Mouse (Mus musculus) megakaryocyte-erythroid progenitor cell, adult 5 weeks (primary cell): ENCODE results near the gene Efemp2. TPM values are rescaled to one million over a fixed set of nuclear protein-coding genes. Genes with fewer than 3 reads are reported as not detected.

Experiments used
- polyA plus RNA-seq: library from polyadenylated mRNA; stranded (reverse); fragments of >175 nt; gene quantifications from 2 replicates; pipeline ENCODE4 v1.2.3, GENCODE M21; 2012

Efemp2 gene
- polyA plus RNA-seq, result 0.29 and 0.65 TPM in 2 replicates

GRCm38 (mm10) chr19:5473720-5474119 is at the start of gene Efemp2:
Efemp2 (plus strand) TSS chr19:5473954.

GRCm38 (mm10) chr19:5424782-5425741 is 48.7 kb upstream of the Efemp2 start, which contains the start of the genes Drap1 and AI837181:
Drap1 (minus strand) TSS chr19:5424979.
AI837181 (plus strand) TSS chr19:5425144.

GRCm38 (mm10) chr19:5447515-5448353 is 26.0 kb upstream of the Efemp2 start, which contains the start of gene Fosl1:
Fosl1 (plus strand) TSS chr19:5447547.

GRCm38 (mm10) chr19:5457746-5458442 is 15.9 kb upstream of the Efemp2 start, which contains the start of gene Ccdc85b:
Ccdc85b (minus strand) TSS chr19:5457894.

GRCm38 (mm10) chr19:5460465-5460911 is 13.3 kb upstream of the Efemp2 start, which contains the start of gene Fibp:
Fibp (plus strand) TSS chr19:5460615.

GRCm38 (mm10) chr19:5468374-5468773 is 5.4 kb upstream of the Efemp2 start, which contains the start of gene Ctsw:
Ctsw (minus strand) TSS chr19:5468507.

GRCm38 (mm10) chr19:5487768-5488550 is 14.2 kb downstream of the Efemp2 start, which contains the start of gene Mus81:
Mus81 (minus strand) TSS chr19:5488402.

GRCm38 (mm10) chr19:5490313-5490897 is 16.7 kb downstream of the Efemp2 start, which contains the start of gene Cfl1:
Cfl1 (plus strand) TSS chr19:5490455.

GRCm38 (mm10) chr19:5503687-5504086 is 29.9 kb downstream of the Efemp2 start, which contains the start of gene 1700020D05Rik:
1700020D05Rik (minus strand) TSS chr19:5503787.

GRCm38 (mm10) chr19:5510031-5511026 is 36.6 kb downstream of the Efemp2 start, which contains the start of gene Snx32:
Snx32 (minus strand) TSS chr19:5510538.

Other genes starting within 250 kb of the Efemp2 start
- gene Pacs1, start 200.8 kb upstream of the Efemp2 start, polyA plus RNA-seq, result 28.6 and 34.9 TPM in 2 replicates
- gene Sf3b2, start 178.5 kb upstream of the Efemp2 start, polyA plus RNA-seq, result 327 and 332 TPM in 2 replicates
- not detected in 2 replicates for gene Gal3st3, start 175.6 kb upstream of the Efemp2 start, polyA plus RNA-seq
- gene Catsper1, start 138.2 kb upstream of the Efemp2 start, polyA plus RNA-seq, result not detected in 2 replicates
- 0.10 and 0.16 TPM in 2 replicates for gene Cst6, start 124.4 kb upstream of the Efemp2 start, polyA plus RNA-seq
- gene Eif1ad, start 107.2 kb upstream of the Efemp2 start, polyA plus RNA-seq, result 80.0 and 86.0 TPM in 2 replicates
- 239 and 280 TPM in 2 replicates for gene Banf1, start 106.8 kb upstream of the Efemp2 start, polyA plus RNA-seq
- 170 and 280 TPM in 2 replicates for gene Sart1, start 85.3 kb upstream of the Efemp2 start, polyA plus RNA-seq
- gene Tsga10ip, start 71.4 kb upstream of the Efemp2 start, polyA plus RNA-seq, result 0.61 and 1.2 TPM in 2 replicates
- gene Drap1, start 49.0 kb upstream of the Efemp2 start, polyA plus RNA-seq, result 476 and 605 TPM in 2 replicates
- gene AI837181, start 48.8 kb upstream of the Efemp2 start, polyA plus RNA-seq, result 69.9 and 80.4 TPM in 2 replicates
- 24.1 and 26.4 TPM in 2 replicates for gene Fosl1, start 26.4 kb upstream of the Efemp2 start, polyA plus RNA-seq
- 11.6 and 13.9 TPM in 2 replicates for gene Ccdc85b, start 16.1 kb upstream of the Efemp2 start, polyA plus RNA-seq
- 133 and 139 TPM in 2 replicates for gene Fibp, start 13.3 kb upstream of the Efemp2 start, polyA plus RNA-seq
- 0.66 and 0.91 TPM in 2 replicates for gene Ctsw, start 5.4 kb upstream of the Efemp2 start, polyA plus RNA-seq
- gene Mus81, start 14.4 kb downstream of the Efemp2 start, polyA plus RNA-seq, result 35.9 and 39.4 TPM in 2 replicates
- 937 and 1,300 TPM in 2 replicates for gene Cfl1, start 16.5 kb downstream of the Efemp2 start, polyA plus RNA-seq
- gene 1700020D05Rik, start 29.8 kb downstream of the Efemp2 start, polyA plus RNA-seq, result 0.09 and 0.13 TPM in 2 replicates
- gene Snx32, start 36.6 kb downstream of the Efemp2 start, polyA plus RNA-seq, result 1.4 and 1.8 TPM in 2 replicates
- 0.15 and 0.43 TPM in 2 replicates for gene Ovol1, start 86.7 kb downstream of the Efemp2 start, polyA plus RNA-seq
- 13.8 and 24.3 TPM in 2 replicates for gene Ap5b1, start 94.1 kb downstream of the Efemp2 start, polyA plus RNA-seq
- gene Rnaseh2c, start 127.9 kb downstream of the Efemp2 start, polyA plus RNA-seq, result 428 and 481 TPM in 2 replicates
- 72.7 and 88.5 TPM in 2 replicates for gene Kat5, start 136.3 kb downstream of the Efemp2 start, polyA plus RNA-seq
- gene Rela, start 163.5 kb downstream of the Efemp2 start, polyA plus RNA-seq, result 186 and 217 TPM in 2 replicates
- gene Sipa1, start 189.8 kb downstream of the Efemp2 start, polyA plus RNA-seq, result 234 and 255 TPM in 2 replicates
- gene Map3k11, start 214.8 kb downstream of the Efemp2 start, polyA plus RNA-seq, result 229 and 246 TPM in 2 replicates
- 233 and 270 TPM in 2 replicates for gene Pcnx3, start 215.0 kb downstream of the Efemp2 start, polyA plus RNA-seq
- gene Kcnk7, start 230.4 kb downstream of the Efemp2 start, polyA plus RNA-seq, result 0.37 and 0.54 TPM in 2 replicates